Mouse (Mus musculus): ENCODE data around the gene Slc4a1.
"Not testable (repeated sequence)": the region's sequence is repeated elsewhere in the genome, so short reads cannot be mapped to it uniquely, and the experiment has no call there.

Slc4a1 gene

GRCm38 (mm10) chr11:102366103-102366502 lies at the start of gene Slc4a1:
Gene Slc4a1, minus strand, starts transcription at chr11:102366203.
- DNase-seq = not testable (repeated sequence)

DNA sequence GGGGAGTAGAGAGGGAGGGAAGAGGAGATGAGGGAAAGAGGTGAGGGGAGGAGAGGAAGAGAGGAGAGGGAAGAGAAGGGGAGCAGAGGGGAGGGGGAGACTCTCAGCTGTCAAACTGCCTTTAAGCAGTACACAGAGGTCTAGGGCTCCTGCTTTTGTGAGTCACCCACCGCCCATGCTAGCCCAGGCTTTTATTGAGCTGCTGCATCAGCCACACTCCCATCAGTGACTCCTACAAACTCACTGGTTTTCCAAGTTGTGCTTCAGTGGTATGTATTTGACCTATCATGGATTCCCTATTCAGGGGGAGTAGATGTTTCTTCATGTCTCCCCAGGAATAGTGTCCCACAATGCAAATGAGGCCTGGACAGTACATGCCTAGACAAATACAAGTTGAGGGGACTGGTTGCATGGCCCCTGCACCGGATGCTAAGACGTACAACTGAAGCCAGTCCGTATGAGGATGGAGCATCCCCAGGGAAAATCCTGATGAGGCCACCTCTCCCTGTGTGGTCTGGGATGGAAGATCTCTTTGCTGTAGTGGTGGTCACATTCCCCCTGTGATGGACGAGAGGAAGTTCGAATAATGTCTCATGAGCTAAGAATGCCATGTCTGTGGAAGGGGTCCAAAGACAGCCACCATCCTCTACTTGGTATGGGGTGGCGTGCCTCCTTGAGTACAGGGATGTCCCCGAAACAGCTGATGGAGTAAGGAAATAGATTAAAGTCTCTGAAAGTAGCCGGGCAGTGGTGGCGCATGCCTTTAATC lies 49.2 kb upstream of the Slc4a1 start:
- peak; percentile 3 for DNase-seq

- peak; percentile 21 for DNase-seq
These were observed 47.1 kb upstream of the Slc4a1 start for GRCm38 (mm10) chr11:102413059-102413458.

- DNase-seq = peak; percentile 94
These were observed 45.7 kb upstream of the Slc4a1 start for GRCm38 (mm10) chr11:102411704-102412103.

GRCm38 (mm10) chr11:102411061-102411460 lies 45.1 kb upstream of the Slc4a1 start:
- peak; percentile 39 for DNase-seq

GRCm38 (mm10) chr11:102410345-102410744 lies 44.3 kb upstream of the Slc4a1 start:
- DNase-seq = peak; percentile 36

DNA sequence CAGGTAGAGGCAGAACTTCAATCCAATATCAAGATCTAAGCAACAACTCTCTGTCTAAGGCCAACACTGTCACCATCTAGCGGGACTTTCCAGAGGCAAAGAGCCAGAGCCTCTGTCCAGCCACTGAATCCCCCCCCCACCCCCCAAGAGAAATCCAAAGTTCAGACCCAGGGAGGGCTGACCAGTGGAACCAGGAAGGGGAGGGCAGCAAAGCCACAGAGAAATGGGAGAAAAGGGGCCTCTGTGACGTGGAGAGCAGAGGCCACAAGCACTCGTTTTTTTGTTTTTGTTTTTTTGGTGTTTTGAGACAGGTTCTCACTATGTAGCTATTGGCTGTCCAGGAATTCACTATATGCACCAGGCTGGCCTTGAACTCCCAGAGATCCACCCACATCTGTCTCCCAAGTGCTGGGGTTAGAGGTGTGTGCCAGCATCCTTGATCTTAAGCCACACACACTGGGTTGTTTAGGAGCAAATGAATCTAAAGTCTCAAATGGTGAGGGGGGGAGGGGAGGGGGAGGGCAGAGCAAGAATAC lies 43.9 kb upstream of the Slc4a1 start:
- DNase-seq = peak; percentile 55

DNA sequence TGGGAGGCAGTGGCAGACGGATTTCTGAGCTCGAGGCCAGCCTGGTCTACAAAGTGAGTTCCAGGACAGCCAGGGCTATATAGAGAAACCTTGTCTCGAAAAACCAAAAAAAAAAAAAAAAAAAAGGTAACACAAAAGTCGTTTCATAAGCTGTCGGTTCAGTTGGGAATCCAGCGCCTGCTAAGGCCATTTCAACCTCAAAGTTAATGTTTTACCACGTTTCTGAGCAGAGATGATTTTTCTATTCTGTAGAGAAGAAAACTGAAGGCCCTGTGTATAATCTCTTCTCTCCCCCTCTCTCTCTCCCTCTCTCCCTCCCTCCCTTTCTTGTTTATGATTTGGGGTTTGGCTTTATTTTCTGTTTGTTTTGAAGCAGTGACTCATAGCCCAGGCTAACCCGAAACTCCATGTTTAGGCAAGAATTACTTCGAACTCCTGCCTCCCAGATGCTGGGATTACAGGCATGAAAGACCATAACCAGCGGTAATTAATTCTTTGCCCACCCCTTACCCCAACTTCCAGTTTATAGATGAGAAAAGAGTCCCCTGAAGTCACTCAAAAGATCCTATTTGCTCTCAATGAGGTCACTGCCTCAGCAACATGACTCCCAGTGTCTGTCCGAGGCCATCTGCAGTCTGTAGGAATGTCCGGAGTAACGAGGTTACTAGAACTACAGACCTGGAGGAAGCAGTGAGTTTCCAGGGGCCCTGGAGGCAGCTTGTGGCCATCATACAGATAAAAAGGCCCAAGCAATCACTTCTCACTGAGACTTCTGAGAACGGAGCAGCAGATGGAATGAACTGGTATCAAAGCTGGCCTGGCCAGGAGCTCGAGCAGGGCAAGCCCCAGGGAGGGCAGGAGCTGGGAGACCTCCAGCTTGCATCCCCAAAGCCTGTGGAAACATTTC lies 43.1 kb upstream of the Slc4a1 start:
- peak; percentile 63 for DNase-seq

DNA sequence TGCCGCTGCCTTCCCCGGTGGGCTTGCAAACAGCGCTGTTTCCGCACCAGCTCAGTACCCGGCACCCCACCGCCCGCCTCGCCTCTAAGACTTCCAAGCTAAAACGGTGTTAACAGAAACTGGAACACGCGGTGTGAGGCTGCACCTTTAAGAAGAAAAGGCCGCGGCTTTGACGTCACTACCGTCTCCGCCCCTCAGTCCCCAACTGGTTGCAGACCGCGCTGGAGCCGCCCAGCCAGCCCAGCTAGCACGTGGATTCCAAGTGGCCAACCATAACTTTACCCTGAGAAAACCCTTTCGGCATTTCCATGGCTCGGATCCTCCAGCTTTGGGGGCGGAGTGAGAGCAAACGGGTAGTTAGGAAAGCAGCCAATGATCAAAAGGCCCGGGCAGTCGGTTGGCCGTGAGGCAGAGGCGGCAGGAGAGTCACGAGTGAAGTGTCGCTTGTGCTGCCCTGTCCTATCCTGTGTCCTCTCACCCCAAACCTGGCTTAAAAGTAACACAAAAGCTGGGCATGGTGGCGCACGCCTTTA lies 42.4 kb upstream of the Slc4a1 start:
- peak; percentile 99 for DNase-seq

DNA sequence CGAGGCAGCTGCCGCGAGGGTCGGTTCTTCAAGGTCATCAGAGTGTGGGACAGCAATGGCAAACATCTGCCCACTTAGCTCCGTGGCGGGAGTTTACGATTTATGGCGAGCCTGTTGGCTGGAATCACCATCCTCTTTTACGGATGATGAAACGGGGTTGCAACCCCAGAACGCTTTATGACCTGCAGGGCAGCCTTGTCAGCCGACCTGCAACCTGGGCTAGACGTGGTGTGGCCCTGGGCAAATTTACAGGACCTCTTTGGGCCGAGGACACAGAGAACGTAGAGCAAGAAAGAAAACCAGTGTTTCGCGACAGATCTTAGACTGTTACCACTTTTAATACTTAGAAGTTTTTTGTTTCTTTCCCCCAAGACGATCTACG lies 41.8 kb upstream of the Slc4a1 start, which contains the start of gene Slc25a39:
Gene Slc25a39, minus strand, starts transcription at position 113 of the 382 bp plus-strand sequence.
- DNase-seq = no peak

GRCm38 (mm10) chr11:102406900-102407833 lies 41.2 kb upstream of the Slc4a1 start:
- peak; percentile 87 for DNase-seq

GRCm38 (mm10) chr11:102406401-102406800 lies 40.4 kb upstream of the Slc4a1 start:
- DNase-seq = peak; percentile 70

- peak; percentile 58 for DNase-seq
These were observed 39.7 kb upstream of the Slc4a1 start for GRCm38 (mm10) chr11:102405544-102406285.

DNA sequence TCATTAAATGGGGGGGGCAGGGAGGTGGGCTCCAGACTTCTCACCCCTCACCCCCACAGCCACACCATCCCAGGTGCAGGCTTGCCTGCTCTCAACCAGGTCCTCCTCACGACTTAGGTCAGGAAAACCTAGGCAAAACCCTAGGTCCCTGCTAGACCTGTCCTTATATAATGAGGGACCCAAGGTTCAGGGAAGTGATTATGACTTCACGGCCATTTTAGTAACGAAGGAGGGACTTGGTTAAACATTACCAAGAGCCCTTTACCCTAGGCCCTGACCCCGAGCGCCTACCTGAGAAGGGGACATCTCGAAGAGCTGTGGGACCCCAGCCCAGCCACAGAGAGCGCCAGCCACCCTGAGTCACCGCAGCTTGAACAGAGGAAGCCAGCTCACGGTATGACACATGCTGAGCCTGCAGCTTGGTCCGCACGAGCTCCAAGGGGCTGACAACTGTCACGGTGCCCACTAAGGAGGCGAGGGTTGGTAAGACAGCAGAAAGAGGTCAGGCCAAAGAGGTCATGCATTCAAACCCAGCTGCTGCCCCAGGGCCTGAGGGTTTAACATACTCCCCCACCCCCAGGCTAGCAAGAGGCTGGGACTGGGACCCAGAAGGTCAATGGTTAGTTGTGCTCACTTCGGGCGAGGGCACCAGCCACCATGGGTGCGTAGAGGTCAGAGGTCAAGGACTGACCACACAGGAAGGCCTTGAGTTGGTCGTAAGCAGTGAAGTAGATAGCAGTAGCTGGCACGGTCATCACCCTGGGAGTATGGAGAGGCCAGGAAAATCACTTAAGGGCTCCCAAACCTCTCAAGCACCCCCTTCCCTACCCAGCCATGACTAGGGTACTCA lies 38.4 kb upstream of the Slc4a1 start:
- peak; percentile 60 for DNase-seq

DNA sequence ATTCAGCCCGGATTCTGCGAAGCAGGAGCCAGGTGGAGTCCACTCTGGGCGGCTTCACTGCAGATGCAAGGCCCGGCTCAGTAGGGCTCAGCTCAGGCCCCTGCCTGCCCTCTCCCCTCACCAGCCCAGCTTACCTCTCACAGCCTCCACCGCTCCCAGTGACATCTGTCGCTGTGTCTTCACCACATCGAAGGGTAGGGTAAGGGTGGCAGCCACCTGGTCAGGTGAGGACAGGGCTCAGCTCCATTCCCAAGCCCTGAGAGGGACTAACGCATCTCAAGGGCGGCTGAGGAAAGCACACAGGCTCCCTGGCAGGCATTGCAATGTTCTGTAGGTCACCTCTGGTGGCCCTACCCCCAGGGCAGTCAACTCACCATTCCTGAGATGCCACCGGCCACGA lies 37.7 kb upstream of the Slc4a1 start:
- DNase-seq = no peak

DNA sequence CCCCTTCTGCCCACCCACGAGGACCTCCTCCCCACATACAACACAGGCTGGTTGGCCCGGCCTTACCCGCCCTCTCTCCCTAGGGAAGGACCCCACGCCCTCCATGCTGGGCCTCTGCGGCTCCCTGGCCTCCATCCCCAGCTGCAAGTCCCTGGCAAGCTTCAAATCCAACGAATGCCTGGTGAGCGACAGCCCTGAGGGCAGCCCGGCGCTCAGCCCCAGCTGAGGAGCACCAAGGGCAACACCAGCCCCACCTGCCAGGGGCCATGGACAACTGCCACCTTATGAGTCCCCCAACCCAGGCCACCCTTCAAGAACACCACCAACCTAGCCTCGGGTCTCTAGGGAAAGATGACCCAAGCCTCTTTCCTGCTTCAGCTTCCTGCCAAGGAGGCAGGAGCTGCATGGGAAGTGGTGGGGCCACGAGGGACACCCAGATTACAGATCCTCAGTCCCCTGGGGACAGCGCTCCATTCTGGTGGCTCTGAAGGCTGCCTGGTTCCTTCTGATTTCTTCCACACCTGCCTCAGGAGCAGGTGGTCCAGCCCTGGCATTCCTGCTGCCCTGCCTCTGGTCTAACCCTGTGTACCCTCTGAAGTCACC lies 36.0 kb upstream of the Slc4a1 start:
- no peak for DNase-seq

GRCm38 (mm10) chr11:102400513-102401084 lies 34.6 kb upstream of the Slc4a1 start:
- DNase-seq = no peak

- DNase-seq = peak; percentile 56
These were observed 33.6 kb upstream of the Slc4a1 start for GRCm38 (mm10) chr11:102399610-102400072.

GRCm38 (mm10) chr11:102399107-102399506 lies 33.1 kb upstream of the Slc4a1 start:
- DNase-seq = no peak

Data from cerebellum, adult 9-10 months (tissue).